Mouse (Mus musculus) myocyte (in vitro differentiated cells): ENCODE data around the gene Slc25a3.

Experiments
- POLR2A ChIP-seq: IDR thresholded peaks from one replicate; pipeline ENCODE4 v1.6.1; 2011; ENCODE audit warnings: low read depth, mild to moderate bottlenecking, control low read depth, moderate library complexity; ENCODE audit not compliant: insufficient read length
- TCF12 ChIP-seq: IDR thresholded peaks from one replicate; pipeline ENCODE4 v1.6.1; 2011; ENCODE audit warnings: mild to moderate bottlenecking, control low read depth; ENCODE audit not compliant: poor library complexity, insufficient read depth, severe bottlenecking
- USF1 ChIP-seq: IDR thresholded peaks from one replicate; pipeline ENCODE4 v1.6.1; 2011; ENCODE audit warnings: low read depth, mild to moderate bottlenecking, control low read depth, moderate library complexity

- TF ChIP-seq TCF12 (no peak), USF1 (no peak), POLR2A (no peak)
These were observed 38.8 kb upstream of the Slc25a3 start for GRCm38 (mm10) chr10:91162511-91163163.
